Mouse (Mus musculus): ENCODE measurements around the gene Gtf3c2. TPM values are rescaled to one million over a fixed set of nuclear protein-coding genes. Genes with fewer than 3 reads are reported as not detected.

Gtf3c2 gene
- polyA plus RNA-seq, 1 experiment, result 69.2 TPM

GRCm38 (mm10) chr5:31151746-31152145 is 28.2 kb downstream of the Gtf3c2 start:
- Histone ChIP-seq H3K4me3 (ENCODE audit: insufficient read depth, low read length) (no peak overlapping the region), H3K4me1 (ENCODE audit: control insufficient read depth, insufficient read depth, low read length) (peaks cover 4% of the 10 kb centered on the region), H3K27ac (ENCODE audit: insufficient read depth, low read length) (no peak overlapping the region)
- TF ChIP-seq POLR2A (IDR thresholded peaks at IDR 0.05; ENCODE audit: low read depth, low read length), result no peak
- no peak for TF ChIP-seq CTCF (IDR thresholded peaks at IDR 0.05; ENCODE audit: borderline replicate concordance, insufficient read depth, low read length)

GRCm38 (mm10) chr5:31149781-31150180 is 30.2 kb downstream of the Gtf3c2 start:
- Histone ChIP-seq H3K4me3 (ENCODE audit: insufficient read depth, low read length) (no peak overlapping the region), H3K27ac (ENCODE audit: insufficient read depth, low read length) (no peak overlapping the region), H3K4me1 (ENCODE audit: control insufficient read depth, insufficient read depth, low read length) (peaks cover 4% of the 10 kb centered on the region)
- no peak for TF ChIP-seq CTCF (IDR thresholded peaks at IDR 0.05; ENCODE audit: borderline replicate concordance, insufficient read depth, low read length)
- no peak for TF ChIP-seq POLR2A (IDR thresholded peaks at IDR 0.05; ENCODE audit: low read depth, low read length)

DNA sequence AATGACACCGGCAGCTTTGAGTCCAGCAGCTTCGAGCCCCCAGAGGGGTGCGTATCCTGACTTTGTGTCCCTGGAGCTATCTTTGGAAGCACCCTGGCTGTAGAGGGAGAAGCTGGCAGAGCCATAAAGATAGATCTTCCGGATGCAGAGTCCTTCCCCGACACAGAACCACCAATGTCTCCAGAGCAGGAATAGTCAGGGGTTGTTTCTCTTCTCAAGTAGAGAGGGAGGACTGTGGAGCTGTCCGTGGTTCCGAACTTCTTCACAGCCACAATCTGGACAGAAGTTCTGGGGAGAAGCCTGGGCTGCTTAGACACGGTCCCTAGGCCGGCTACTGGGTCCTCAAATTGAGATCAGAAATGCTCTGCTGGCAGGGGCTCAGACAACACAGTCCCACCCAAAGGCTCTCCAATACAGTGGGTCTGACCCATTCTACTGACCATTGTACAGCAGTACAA is 40.9 kb downstream of the Gtf3c2 start:
- TF ChIP-seq CTCF (IDR thresholded peaks at IDR 0.05; ENCODE audit: borderline replicate concordance, insufficient read depth, low read length), result no peak
- no peak for TF ChIP-seq POLR2A (IDR thresholded peaks at IDR 0.05; ENCODE audit: low read depth, low read length)
- Histone ChIP-seq H3K27ac (ENCODE audit: insufficient read depth, low read length) (no peak overlapping the region), H3K4me1 (ENCODE audit: control insufficient read depth, insufficient read depth, low read length) (no peaks in the 10 kb centered on the region), H3K4me3 (ENCODE audit: insufficient read depth, low read length) (no peak overlapping the region)

DNA sequence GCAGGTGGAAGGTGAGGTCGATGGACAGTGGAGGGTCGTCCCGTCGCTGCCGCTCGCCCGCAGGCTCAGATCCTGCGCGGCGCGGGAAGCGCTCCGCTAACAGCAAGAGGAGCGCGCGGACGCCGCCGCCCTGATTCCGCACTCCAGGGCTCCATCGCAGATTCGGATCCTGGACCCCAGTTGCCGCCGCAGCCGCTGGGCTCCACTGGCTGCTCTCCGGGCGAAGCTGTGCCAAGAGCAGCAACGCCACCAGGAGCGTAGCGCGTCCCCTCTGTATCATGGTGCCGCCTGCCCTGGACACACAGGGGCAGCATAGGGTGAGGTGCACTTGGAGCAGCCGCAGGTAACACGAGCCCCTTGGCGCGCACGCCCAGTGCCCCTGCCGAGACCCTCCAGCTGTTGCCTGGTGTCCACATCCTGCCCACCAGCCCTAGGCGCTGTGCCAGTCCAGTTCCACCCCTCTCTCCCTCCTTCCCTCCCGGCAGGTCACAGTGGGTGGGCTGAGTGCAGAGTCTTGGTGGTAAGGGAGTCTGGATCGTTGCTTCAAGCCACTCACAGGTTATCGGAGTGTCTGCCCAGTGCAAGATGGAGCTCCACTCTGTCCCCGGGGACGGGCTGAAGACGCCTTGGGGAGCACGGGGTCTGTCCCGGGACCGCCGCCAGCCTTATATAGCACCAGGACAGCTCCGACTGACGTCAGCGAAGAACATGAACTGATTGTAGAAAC is 41.5 kb downstream of the Gtf3c2 start, which contains the start of gene Ucn:
TSS of gene Ucn (minus strand) at position 589 of the 727 bp plus-strand sequence.
- H3K4me1 ChIP-seq (ENCODE audit: control insufficient read depth, insufficient read depth, low read length), result no peaks in the 10 kb centered on the region
- no peak within 1 kb of the TSS for H3K27ac ChIP-seq (ENCODE audit: insufficient read depth, low read length)
- H3K4me3 ChIP-seq (ENCODE audit: insufficient read depth, low read length), result no peak within 1 kb of the TSS
- TF ChIP-seq CTCF (IDR thresholded peaks at IDR 0.05; ENCODE audit: borderline replicate concordance, insufficient read depth, low read length) (no peak), POLR2A (IDR thresholded peaks at IDR 0.05; ENCODE audit: low read depth, low read length) (no peak)

- Histone ChIP-seq H3K4me1 (ENCODE audit: control insufficient read depth, insufficient read depth, low read length) (no peaks in the 10 kb centered on the region), H3K4me3 (ENCODE audit: insufficient read depth, low read length) (no peak overlapping the region), H3K27ac (ENCODE audit: insufficient read depth, low read length) (no peak overlapping the region)
- TF ChIP-seq CTCF (IDR thresholded peaks at IDR 0.05; ENCODE audit: borderline replicate concordance, insufficient read depth, low read length) (no peak), POLR2A (IDR thresholded peaks at IDR 0.05; ENCODE audit: low read depth, low read length) (no peak)
These were observed 42.3 kb downstream of the Gtf3c2 start for GRCm38 (mm10) chr5:31137658-31138057.

DNA sequence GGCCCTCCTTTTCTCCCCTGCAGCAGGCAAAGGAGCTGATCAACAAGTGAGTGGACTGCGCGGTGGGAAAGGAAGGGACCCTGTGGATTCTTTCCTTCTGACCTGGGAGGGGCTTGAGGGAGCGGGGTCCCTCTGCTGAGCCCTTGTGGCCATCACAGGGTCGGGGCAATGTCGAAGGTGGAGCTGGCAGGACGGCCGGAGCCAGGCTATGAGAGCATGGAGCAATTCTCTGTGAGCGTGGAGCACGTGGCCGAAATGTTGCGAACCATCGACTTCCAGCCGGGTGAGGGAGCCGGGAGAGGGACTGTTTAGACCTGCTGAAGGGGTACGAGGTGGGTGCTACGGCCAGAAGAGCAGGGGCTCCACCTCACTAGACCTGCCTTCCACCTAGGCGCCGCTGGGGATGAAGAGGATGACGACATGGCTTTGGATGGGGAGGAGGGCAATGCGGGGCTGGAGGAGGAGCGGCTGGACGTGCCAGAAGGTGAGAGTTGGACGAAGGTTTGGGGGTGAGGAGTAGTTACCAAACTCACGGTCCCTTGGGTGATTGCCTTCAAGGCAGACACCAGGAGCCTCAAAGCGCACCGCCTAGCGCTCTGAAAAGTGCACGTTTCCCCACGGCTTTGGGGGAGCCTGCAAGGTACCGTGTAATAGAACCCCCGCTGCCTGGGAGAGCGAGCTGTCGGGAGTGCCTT is 43.1 kb downstream of the Gtf3c2 start:
- TF ChIP-seq POLR2A (IDR thresholded peaks at IDR 0.05; ENCODE audit: low read depth, low read length) (no peak), CTCF (IDR thresholded peaks at IDR 0.05; ENCODE audit: borderline replicate concordance, insufficient read depth, low read length) (no peak)
- H3K4me3 ChIP-seq (ENCODE audit: insufficient read depth, low read length), result no peak overlapping the region
- H3K4me1 ChIP-seq (ENCODE audit: control insufficient read depth, insufficient read depth, low read length), result no peaks in the 10 kb centered on the region
- H3K27ac ChIP-seq (ENCODE audit: insufficient read depth, low read length), result no peak overlapping the region

DNA sequence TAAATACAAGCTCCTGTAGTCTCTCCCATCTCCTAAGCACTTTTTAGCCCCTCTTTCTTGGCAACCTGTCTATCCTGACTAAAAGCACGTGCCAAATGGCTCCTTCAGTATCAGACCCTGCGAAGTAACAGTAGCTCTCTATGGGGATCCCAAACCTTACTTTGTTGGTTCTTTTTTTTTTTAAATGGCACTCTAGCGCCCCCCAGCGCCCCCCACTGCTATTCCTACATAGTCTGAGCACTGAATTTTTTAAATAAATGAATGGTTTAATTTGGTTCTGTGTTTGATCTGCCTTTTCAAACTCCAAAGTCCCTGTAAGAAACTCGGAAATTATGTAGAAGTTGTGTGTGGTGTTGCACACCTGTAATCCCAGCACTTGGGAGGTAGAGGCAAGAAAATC is 53.9 kb downstream of the Gtf3c2 start:
- Histone ChIP-seq H3K27ac (ENCODE audit: insufficient read depth, low read length) (no peak overlapping the region), H3K4me1 (ENCODE audit: control insufficient read depth, insufficient read depth, low read length) (no peaks in the 10 kb centered on the region), H3K4me3 (ENCODE audit: insufficient read depth, low read length) (no peak overlapping the region)
- TF ChIP-seq POLR2A (IDR thresholded peaks at IDR 0.05; ENCODE audit: low read depth, low read length), result no peak
- no peak for TF ChIP-seq CTCF (IDR thresholded peaks at IDR 0.05; ENCODE audit: borderline replicate concordance, insufficient read depth, low read length)

DNA sequence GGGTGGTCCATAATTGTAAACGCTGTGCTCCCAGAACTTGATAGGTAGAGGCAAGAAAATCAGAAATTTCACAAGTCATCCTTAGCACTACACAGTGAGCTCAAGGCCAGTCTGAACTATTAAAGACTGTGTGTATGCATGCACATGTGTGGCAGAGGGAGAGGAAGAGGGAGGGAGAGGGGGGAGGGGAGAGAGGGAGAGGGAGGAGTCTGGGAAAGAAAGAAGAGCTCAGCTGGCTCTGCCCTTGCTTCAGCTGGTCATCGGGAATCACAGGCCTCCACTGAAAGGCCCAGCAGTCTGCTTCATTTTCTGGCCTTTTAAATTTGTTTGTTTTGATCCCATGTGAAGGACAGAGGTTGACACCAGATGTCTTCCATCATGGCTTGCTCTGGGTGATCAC is 56.5 kb downstream of the Gtf3c2 start:
- Histone ChIP-seq H3K27ac (ENCODE audit: insufficient read depth, low read length) (no peak overlapping the region), H3K4me1 (ENCODE audit: control insufficient read depth, insufficient read depth, low read length) (no peaks in the 10 kb centered on the region), H3K4me3 (ENCODE audit: insufficient read depth, low read length) (no peak overlapping the region)
- TF ChIP-seq CTCF (IDR thresholded peaks at IDR 0.05; ENCODE audit: borderline replicate concordance, insufficient read depth, low read length) (no peak), POLR2A (IDR thresholded peaks at IDR 0.05; ENCODE audit: low read depth, low read length) (no peak)

- 0 out of 2 replicates have a peak, but pooled peaks cover 2% of the 10 kb centered on the region for H3K4me1 ChIP-seq (ENCODE audit: control insufficient read depth, insufficient read depth, low read length)
- TF ChIP-seq POLR2A (IDR thresholded peaks at IDR 0.05; ENCODE audit: low read depth, low read length) (no peak), CTCF (IDR thresholded peaks at IDR 0.05; ENCODE audit: borderline replicate concordance, insufficient read depth, low read length) (no peak)
- no peak overlapping the region for H3K27ac ChIP-seq (ENCODE audit: insufficient read depth, low read length)
- no peak overlapping the region for H3K4me3 ChIP-seq (ENCODE audit: insufficient read depth, low read length)
These were observed 58.8 kb downstream of the Gtf3c2 start for GRCm38 (mm10) chr5:31121111-31121510.

DNA sequence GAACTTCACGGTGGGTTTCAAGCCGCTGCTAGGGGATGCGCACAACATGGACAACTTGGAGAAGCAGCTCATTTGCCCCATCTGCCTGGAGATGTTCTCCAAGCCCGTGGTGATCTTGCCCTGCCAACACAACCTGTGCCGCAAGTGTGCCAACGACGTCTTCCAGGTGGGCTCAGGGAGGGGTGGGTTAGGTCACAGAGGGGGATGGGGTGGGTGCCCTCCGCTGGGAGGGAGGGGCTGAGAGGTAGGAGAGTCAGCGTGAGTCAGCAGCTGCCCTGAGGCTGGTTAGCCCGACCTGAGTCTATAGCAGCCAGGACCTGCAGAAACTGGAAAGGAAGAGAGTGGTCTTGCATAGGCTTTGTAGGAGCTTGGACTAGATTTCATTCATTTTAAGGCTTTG is 63.0 kb downstream of the Gtf3c2 start:
- H3K27ac ChIP-seq (ENCODE audit: insufficient read depth, low read length), result no peak overlapping the region
- H3K4me1 ChIP-seq (ENCODE audit: control insufficient read depth, insufficient read depth, low read length), result 0 out of 2 replicates have a peak, but pooled peaks cover 2% of the 10 kb centered on the region
- no peak overlapping the region for H3K4me3 ChIP-seq (ENCODE audit: insufficient read depth, low read length)
- TF ChIP-seq CTCF (IDR thresholded peaks at IDR 0.05; ENCODE audit: borderline replicate concordance, insufficient read depth, low read length) (no peak), POLR2A (IDR thresholded peaks at IDR 0.05; ENCODE audit: low read depth, low read length) (no peak)

Data from embryonic fibroblast, embryonic 13.5 days (primary cell).